Mouse (Mus musculus) splenic B cell, adult 2 months (primary cell): Measurements from ENCODE around the gene Ogfod2.

ENCODE experiments used
- DNase-seq: peaks from one replicate; pipeline ENCODE4 v3.0.0-alpha.2; 2011; ENCODE audit warnings: low read depth, low spot score
- H3K27me3 ChIP-seq: 2 replicates; pipeline ENCODE4 v1.6.1; 2012; ENCODE audit warnings: mild to moderate bottlenecking, low read length, moderate library complexity, mixed read lengths; ENCODE audit not compliant: control insufficient read depth, poor library complexity, insufficient read depth, severe bottlenecking
- H3K36me3 ChIP-seq: 2 replicates; pipeline ENCODE4 v1.6.1; 2012; ENCODE audit warnings: mild to moderate bottlenecking, low read length, moderate library complexity, mixed read lengths; ENCODE audit not compliant: control insufficient read depth, poor library complexity, insufficient read depth, severe bottlenecking

The Ogfod2 gene

GRCm38 (mm10) chr5:124111742-124112497 lies at the start of gene Ogfod2:
Gene Ogfod2, plus strand, starts transcription at chr5:124112297.
- no peaks in the 10 kb centered on the region for H3K36me3 ChIP-seq
- H3K27me3 ChIP-seq, result no peaks in the 10 kb centered on the region
- peak; percentile 98 for DNase-seq

GRCm38 (mm10) chr5:124069657-124070056 lies 42.4 kb upstream of the Ogfod2 start:
- no peak for DNase-seq
- Histone ChIP-seq H3K27me3 (no peaks in the 10 kb centered on the region), H3K36me3 (no peaks in the 10 kb centered on the region)

- H3K36me3 ChIP-seq, result no peaks in the 10 kb centered on the region
- no peaks in the 10 kb centered on the region for H3K27me3 ChIP-seq
- no peak for DNase-seq
Observed at GRCm38 (mm10) chr5:124073682-124074081, 38.4 kb upstream of the Ogfod2 start.

- Histone ChIP-seq H3K27me3 (no peaks in the 10 kb centered on the region), H3K36me3 (no peaks in the 10 kb centered on the region)
- peak; percentile 69 for DNase-seq
Observed at GRCm38 (mm10) chr5:124074845-124075307, 37.2 kb upstream of the Ogfod2 start.

DNA sequence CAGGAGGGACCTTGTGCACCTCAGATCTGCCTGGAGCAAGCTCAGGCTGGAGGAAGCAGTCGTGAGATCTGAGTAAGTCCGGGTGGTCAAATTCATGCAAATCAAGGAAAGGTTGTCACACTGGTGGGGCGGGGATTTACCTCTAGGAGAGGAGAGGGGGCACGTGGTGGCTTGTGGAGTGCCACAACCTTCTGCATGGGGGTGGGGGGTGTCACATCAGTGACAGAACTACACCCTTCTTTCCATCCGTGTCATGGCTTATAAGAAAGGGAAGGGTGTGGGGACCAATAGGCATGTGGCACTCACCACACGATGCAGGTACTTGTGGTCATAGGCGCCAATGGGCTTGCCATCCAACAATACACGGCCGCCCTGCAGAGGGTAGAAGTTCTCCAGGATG lies 36.4 kb upstream of the Ogfod2 start:
- Histone ChIP-seq H3K27me3 (no peaks in the 10 kb centered on the region), H3K36me3 (no peaks in the 10 kb centered on the region)
- peak; percentile 61 for DNase-seq

GRCm38 (mm10) chr5:124076559-124076958 lies 35.5 kb upstream of the Ogfod2 start:
- H3K36me3 ChIP-seq, result no peaks in the 10 kb centered on the region
- H3K27me3 ChIP-seq, result no peaks in the 10 kb centered on the region
- no peak for DNase-seq

DNA sequence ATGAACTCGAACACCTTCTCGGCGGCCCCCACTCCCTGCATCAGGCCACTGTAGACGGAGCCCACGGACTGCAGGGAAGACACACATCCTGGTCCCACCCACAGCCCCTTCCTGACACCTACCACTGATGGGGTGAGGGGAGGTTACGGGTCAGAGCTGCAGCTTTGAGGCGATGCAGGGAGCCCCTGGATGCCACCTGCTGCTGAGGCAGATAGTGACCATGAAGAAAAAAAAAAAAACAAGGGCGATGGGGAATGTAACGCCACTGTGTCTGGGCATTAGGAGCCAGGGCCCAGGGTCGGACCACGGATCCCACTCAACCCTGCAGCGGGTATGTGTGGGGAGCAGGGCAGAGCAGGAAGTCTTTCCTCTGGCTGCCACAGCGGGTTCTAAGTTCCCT lies 34.9 kb upstream of the Ogfod2 start:
- DNase-seq, result no peak
- no peaks in the 10 kb centered on the region for H3K27me3 ChIP-seq
- no peaks in the 10 kb centered on the region for H3K36me3 ChIP-seq

DNA sequence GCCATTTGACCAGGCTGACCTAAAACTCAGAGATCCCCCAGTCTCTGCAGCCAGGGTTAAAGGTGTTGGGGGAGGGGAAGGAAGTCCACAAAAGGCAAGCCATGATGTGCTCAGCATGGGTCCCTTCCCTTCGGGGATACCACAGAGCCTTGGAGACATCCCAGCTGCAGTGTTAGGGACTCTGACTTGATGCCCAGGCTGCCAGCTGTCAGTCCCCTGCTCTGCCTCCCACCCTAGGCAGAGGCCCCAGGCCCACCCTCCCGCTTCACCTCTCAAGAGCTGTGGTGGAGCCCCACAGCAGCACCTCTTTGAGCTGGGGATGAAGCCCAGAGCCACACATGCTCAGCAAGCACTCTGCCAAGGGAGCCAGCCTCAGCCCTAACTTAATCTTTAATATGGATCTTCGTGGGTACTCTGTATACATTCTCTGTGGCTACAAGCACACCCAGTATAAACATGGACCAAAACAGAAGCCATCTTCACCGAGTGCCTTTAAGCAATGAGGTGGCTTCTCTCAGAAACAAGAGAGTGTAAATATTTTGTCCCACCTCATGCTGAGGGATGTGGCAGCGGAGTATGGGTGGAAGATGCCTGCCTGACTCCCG lies 34.1 kb upstream of the Ogfod2 start:
- H3K27me3 ChIP-seq, result no peaks in the 10 kb centered on the region
- no peak for DNase-seq
- H3K36me3 ChIP-seq, result no peaks in the 10 kb centered on the region

- no peak for DNase-seq
- Histone ChIP-seq H3K36me3 (no peaks in the 10 kb centered on the region), H3K27me3 (no peaks in the 10 kb centered on the region)
Observed at GRCm38 (mm10) chr5:124078794-124079416, 33.2 kb upstream of the Ogfod2 start.

GRCm38 (mm10) chr5:124079880-124080279 lies 32.2 kb upstream of the Ogfod2 start:
- no peaks in the 10 kb centered on the region for H3K36me3 ChIP-seq
- peak; percentile 37 for DNase-seq
- H3K27me3 ChIP-seq, result no peaks in the 10 kb centered on the region

DNA sequence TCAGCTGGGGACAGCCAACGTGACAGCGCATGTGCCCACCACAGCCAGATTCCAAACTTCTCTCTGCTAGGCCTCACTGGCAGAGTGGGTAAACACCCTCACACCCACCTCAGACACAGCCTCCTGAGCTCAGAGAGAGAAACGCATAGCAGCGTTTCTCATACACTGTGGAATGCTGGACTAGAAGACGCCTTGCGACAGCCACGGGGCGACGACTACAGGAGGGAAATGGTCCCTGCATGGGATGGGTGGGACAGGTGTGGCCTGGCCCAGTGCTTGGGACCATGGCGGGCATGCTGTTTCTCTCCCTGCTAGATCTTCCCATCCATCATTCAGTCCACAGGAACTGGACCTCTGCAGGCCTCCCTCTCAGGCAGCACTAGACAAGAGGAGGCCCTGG lies 29.6 kb upstream of the Ogfod2 start:
- Histone ChIP-seq H3K36me3 (no peaks in the 10 kb centered on the region), H3K27me3 (no peaks in the 10 kb centered on the region)
- no peak for DNase-seq

DNA sequence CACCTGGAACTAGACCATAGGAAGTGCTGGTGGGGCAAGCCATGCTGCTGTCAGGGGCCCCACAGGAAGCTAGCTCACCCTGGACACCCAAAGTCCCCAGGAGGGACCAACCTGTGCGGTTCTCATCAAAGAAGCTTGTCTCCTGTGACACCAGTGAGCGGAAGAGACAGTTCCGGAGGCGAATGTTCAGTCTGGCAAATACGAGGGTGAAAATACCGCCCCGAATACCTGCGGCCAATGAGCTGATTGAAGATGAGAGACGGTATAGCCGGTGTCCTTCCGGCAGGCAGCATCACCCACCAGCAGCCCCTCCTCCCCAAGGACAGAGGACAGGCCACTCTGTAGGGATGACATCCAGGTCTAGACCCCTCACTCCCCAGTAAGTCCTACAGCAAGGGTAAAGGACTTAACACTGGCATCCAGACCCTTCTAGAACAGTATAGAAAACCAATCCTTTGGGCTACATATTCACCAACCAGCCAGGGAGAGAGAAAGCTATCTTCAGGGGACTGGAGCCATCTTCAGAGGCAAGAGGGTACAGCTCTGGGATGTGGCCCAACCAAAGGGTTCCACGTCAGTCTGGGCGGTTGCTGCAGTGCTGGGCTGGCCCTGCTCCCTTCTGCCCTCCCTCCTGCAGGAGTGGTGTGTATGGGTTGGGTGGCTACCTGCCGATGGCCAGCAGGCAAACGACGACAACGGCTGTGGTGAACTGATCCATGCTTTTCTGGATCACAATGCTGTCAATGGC lies 29.0 kb upstream of the Ogfod2 start:
- H3K36me3 ChIP-seq, result no peaks in the 10 kb centered on the region
- no peaks in the 10 kb centered on the region for H3K27me3 ChIP-seq
- DNase-seq, result no peak

DNA sequence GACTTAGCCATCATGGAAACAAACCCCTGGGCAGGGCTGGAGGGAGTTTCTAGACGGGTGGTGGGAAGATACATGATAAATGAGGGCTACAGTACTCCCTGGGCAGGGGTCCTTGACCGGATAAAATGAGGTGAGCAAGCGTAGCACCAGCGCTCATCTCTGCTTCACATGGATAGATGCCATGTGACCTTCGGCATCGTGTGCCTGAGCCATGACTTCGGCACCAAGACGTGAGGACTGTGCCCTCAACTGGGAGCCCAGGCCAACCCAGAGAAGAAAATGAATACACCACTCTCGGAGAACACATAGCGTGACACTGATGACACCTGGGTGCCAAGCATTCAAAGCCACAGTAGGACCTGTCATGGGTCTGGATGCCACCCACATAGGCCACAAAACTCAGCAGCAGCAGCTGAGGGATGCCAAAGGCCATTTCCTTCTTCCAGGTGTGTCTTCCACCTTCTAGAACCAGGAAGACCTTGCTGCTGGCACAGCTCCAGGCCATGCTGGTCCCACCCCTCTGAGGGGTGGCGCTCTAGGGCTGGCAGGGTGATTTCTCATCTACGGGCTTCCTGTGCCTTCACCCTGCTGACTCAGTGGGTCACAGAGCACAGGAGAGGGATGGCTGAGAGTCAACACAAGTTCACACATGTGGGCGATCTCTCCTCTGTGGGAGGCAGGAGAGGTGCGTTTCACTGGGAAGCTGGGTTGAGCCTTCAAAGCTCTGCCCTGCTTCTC lies 28.1 kb upstream of the Ogfod2 start:
- no peak for DNase-seq
- H3K27me3 ChIP-seq, result no peaks in the 10 kb centered on the region
- H3K36me3 ChIP-seq, result no peaks in the 10 kb centered on the region

DNA sequence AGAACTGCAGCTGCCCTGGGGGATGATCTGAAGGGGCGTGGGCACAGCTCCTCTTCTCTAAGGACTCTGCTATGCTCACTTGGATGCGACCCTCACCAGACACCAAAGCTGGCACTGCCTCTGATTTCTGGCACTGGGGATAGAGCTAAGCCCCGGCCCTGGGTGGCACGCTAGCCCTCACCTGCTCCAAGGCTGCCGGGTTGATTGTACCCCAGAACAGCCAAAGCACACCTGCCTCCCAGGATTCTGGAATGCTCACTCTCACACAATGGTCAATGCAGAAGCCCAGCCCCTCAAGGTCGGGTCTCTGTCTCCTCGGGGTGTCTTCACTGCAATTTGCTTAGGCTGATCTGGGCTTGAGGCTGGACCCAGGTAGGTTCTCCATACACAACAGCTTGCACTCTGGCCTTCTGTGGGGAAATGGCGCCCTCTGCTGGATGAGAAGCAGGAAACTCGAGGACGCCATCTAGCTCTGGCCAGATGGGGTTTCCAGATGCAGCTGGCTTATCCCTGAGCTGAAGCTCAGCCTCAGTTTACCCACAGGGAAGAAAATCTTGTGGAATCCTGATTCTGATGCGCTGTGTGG lies 27.4 kb upstream of the Ogfod2 start:
- no peaks in the 10 kb centered on the region for H3K27me3 ChIP-seq
- DNase-seq, result peak; percentile 93

More for the DNA sequence above, 27.4 kb upstream of the Ogfod2 start:
- no peaks in the 10 kb centered on the region for H3K36me3 ChIP-seq
